Mouse (Mus musculus) spleen, adult 2 months (tissue): ENCODE measurements at regions not wholly inside any gene's neighbourhood (a gene's known extent, or its start where the extent isn't known, plus 50 kb on each side); places are given as distances from the start of the nearest gene placed in this dataset.

Experiments
- DNase-seq, 2 experiments: peaks; one replicate each; pipeline versions ENCODE4 v3.0.0 to v3.0.0-alpha.2; 2012 to 2021; ENCODE audit warnings: low spot score in 2 of 2, low read depth in 1 of 2
- H3K27ac ChIP-seq: fragments of 200-500 bp; 2 replicates; pipeline ENCODE4 v1.5.1; 2012; ENCODE audit warnings: low read length, inconsistent platforms; ENCODE audit not compliant: insufficient read depth
- H3K27me3 ChIP-seq: fragments of 200-500 bp; 2 replicates; pipeline ENCODE4 v1.6.1; 2012; ENCODE audit warnings: mild to moderate bottlenecking, moderate library complexity, low read length, inconsistent platforms; ENCODE audit not compliant: control insufficient read depth, insufficient read depth
- H3K36me3 ChIP-seq: fragments of 200-500 bp; 2 replicates; pipeline ENCODE4 v1.6.1; 2012; ENCODE audit warnings: mild to moderate bottlenecking, low read length, inconsistent platforms; ENCODE audit not compliant: control insufficient read depth, insufficient read depth
- H3K4me1 ChIP-seq: fragments of 200-500 bp; 2 replicates; pipeline ENCODE4 v1.6.1; 2011; ENCODE audit warnings: inconsistent platforms; ENCODE audit not compliant: control insufficient read depth, insufficient read depth, insufficient read length
- H3K4me3 ChIP-seq: fragments of 200-500 bp; 2 replicates; pipeline ENCODE4 v1.5.1; 2011; ENCODE audit warnings: mild to moderate bottlenecking, inconsistent platforms; ENCODE audit not compliant: insufficient read depth, insufficient read length; ENCODE audit errors: extremely low read depth
- CTCF ChIP-seq: fragments of 200-500 bp; IDR thresholded peaks from 2 replicates; pipeline ENCODE4 v1.5.1; 2011; ENCODE audit warnings: mild to moderate bottlenecking, inconsistent platforms; ENCODE audit not compliant: insufficient read depth, insufficient read length, insufficient replicate concordance; ENCODE audit errors: extremely low read depth
- POLR2A ChIP-seq: fragments of 200-500 bp; IDR thresholded peaks from 2 replicates; pipeline ENCODE4 v1.6.1; 2011; ENCODE audit warnings: low read depth, low read length, inconsistent platforms
- WGBS: fragments of 180-500 bp; shearing (Covaris S2); methylation state at CpG from one replicate; pipeline ENCODE4 v1.1.7; 2018; 5-methylcytosine and 5-hydroxymethylcytosine counted together

- Histone ChIP-seq H3K36me3 (no peaks in the 10 kb centered on the region), H3K27me3 (no peaks in the 10 kb centered on the region), H3K27ac (no peak overlapping the region), H3K4me1 (no peaks in the 10 kb centered on the region), H3K4me3 (no peak overlapping the region)
- DNase-seq: no peak
- 48% methylated on average over 3 of the region's 3 CpGs for WGBS
- TF ChIP-seq POLR2A: no peak
- TF ChIP-seq CTCF: no peak
These were observed 94.9 kb upstream of the Kdm8 start for GRCm38 (mm10) chr7:125349606-125350005.

- H3K27me3 ChIP-seq: no peaks in the 10 kb centered on the region
- WGBS: 97% methylated on average over 1 of the region's 1 CpGs
- H3K27ac ChIP-seq: no peak overlapping the region
- no peak for DNase-seq
- no peaks in the 10 kb centered on the region for H3K4me1 ChIP-seq
- H3K36me3 ChIP-seq: no peaks in the 10 kb centered on the region
- no peak overlapping the region for H3K4me3 ChIP-seq
- no peak for TF ChIP-seq CTCF
- no peak for TF ChIP-seq POLR2A
These were observed 90.3 kb upstream of the Kdm8 start for GRCm38 (mm10) chr7:125354211-125354610.

GRCm38 (mm10) chr7:125354956-125355355, 89.5 kb upstream of the Kdm8 start:
- H3K27ac ChIP-seq: no peak overlapping the region
- no peak for DNase-seq
- H3K4me1 ChIP-seq: no peaks in the 10 kb centered on the region
- TF ChIP-seq POLR2A (no peak), CTCF (no peak)
- no peak overlapping the region for H3K4me3 ChIP-seq
- H3K36me3 ChIP-seq: no peaks in the 10 kb centered on the region
- H3K27me3 ChIP-seq: no peaks in the 10 kb centered on the region
- WGBS: 83% methylated on average over 10 of the region's 10 CpGs

GRCm38 (mm10) chr7:125358016-125358415, 86.5 kb upstream of the Kdm8 start:
- no peaks in the 10 kb centered on the region for H3K27me3 ChIP-seq
- H3K4me3 ChIP-seq: no peak overlapping the region
- H3K36me3 ChIP-seq: no peaks in the 10 kb centered on the region
- DNase-seq: no peak
- 85% methylated on average over 4 of the region's 4 CpGs for WGBS
- H3K4me1 ChIP-seq: no peaks in the 10 kb centered on the region
- TF ChIP-seq POLR2A: no peak
- no peak for TF ChIP-seq CTCF
- H3K27ac ChIP-seq: no peak overlapping the region

GRCm38 (mm10) chr7:125383021-125383420, 61.5 kb upstream of the Kdm8 start:
- TF ChIP-seq POLR2A (no peak), CTCF (no peak)
- Histone ChIP-seq H3K27me3 (no peaks in the 10 kb centered on the region), H3K36me3 (no peaks in the 10 kb centered on the region), H3K4me1 (no peaks in the 10 kb centered on the region), H3K4me3 (no peak overlapping the region), H3K27ac (no peak overlapping the region)
- WGBS: 56% methylated on average over 2 of the region's 2 CpGs
- DNase-seq: no peak

GRCm38 (mm10) chr7:125384171-125384570, 60.3 kb upstream of the Kdm8 start:
- no peak for DNase-seq
- 87% methylated on average over 4 of the region's 4 CpGs for WGBS
- Histone ChIP-seq H3K27me3 (no peaks in the 10 kb centered on the region), H3K27ac (no peak overlapping the region), H3K4me3 (no peak overlapping the region), H3K36me3 (no peaks in the 10 kb centered on the region), H3K4me1 (no peaks in the 10 kb centered on the region)
- TF ChIP-seq POLR2A (no peak), CTCF (no peak)

GRCm38 (mm10) chr7:125392536-125392935, 51.9 kb upstream of the Kdm8 start:
- no peak for DNase-seq
- no peaks in the 10 kb centered on the region for H3K27me3 ChIP-seq
- no peak overlapping the region for H3K27ac ChIP-seq
- H3K4me1 ChIP-seq: 0 out of 2 replicates have a peak, but pooled peaks cover 3% of the 10 kb centered on the region
- no peak for TF ChIP-seq POLR2A
- TF ChIP-seq CTCF: no peak
- no peaks in the 10 kb centered on the region for H3K36me3 ChIP-seq
- 65% methylated on average over 3 of the region's 3 CpGs for WGBS
- no peak overlapping the region for H3K4me3 ChIP-seq
